Mouse (Mus musculus) naive thymus-derived CD4-positive, alpha-beta T cell, adult 2 months (primary cell): ENCODE data around the gene Pea15a.

Source experiments
- DNase-seq: peaks from one replicate; pipeline ENCODE4 v3.0.0-alpha.2; 2011; ENCODE audit warnings: low read depth

Pea15a gene

DNA sequence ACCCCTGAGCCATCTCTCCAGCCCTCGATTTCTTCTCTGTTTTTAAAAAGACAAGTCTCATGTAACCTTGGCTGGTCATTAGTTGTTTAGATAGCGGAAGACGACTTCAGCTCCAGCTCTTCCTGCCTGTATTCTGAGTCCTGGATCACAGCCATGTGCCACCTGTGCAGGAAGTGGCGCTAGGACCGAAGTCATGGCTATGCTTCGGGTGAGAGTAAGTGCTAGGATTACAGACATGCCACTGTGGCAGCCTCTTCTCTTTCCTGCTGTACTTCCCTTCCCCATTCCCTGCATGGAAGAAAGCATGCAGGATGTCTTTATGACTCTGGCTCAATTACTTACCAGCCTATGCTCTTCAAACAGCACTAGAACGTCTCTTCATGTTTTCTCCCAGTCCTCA lies 27.5 kb downstream of the Pea15a start:
- no peak for DNase-seq

GRCm38 (mm10) chr1:172177791-172178190 lies 28.8 kb downstream of the Pea15a start:
- no peak for DNase-seq

DNA sequence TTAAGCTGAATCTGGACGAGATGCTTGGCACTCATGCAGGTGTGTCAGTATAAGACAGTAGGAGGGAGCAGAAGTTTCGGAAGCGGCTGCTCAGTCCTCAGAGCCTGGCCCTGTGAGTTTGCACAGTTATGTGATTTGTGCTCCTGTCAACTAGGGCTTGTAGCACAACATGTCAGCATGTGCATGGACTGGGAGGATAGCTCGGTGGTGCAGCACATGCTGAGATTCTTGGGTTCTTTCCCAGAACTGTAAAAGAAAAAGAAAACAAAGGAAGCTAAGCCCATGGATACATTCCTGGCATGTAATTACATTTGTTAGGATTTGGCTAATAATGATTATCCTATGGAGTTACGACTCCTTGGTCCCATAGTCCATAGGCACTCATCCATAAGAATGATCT lies 33.4 kb downstream of the Pea15a start:
- DNase-seq, result no peak

DNA sequence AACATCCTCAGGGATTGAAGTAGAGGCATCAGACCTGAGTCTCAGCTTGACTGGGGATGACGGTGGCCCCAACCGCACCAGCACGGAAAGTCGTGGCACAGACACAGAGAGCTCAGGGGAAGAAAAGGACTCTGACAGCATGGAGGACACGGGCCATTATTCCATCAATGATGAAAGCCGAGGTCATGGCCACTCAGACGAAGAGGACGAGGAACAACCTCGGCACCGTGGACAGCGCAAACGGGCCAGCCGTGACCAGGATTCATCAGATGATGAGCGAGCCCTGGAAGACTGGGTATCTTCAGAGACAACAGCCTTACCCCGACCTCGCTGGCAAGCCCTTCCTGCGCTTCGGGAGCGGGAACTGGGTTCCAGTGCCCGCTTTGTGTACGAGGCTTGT lies 34.2 kb downstream of the Pea15a start:
- DNase-seq, result no peak

DNA sequence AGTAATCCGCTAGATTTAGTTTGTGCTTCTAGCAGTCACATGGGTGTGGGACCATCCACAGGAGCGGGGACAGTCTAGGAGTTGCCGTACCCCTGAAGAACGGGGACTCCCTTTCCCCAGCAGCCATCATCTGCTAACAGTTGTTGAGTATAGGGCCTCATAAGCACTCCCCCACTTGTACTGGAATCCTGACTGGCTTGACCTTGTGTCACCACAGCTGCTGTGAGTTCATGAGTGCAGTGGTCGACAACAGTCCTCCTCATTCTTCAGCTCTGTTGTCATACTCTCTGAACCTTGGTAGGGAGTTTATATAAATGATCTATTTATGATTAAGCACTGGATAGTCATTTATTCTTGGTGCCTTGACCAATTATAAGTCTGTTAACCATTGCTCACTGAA lies 36.8 kb downstream of the Pea15a start:
- no peak for DNase-seq

- no peak for DNase-seq
Measured at GRCm38 (mm10) chr1:172167911-172168310, 38.7 kb downstream of the Pea15a start.

DNA sequence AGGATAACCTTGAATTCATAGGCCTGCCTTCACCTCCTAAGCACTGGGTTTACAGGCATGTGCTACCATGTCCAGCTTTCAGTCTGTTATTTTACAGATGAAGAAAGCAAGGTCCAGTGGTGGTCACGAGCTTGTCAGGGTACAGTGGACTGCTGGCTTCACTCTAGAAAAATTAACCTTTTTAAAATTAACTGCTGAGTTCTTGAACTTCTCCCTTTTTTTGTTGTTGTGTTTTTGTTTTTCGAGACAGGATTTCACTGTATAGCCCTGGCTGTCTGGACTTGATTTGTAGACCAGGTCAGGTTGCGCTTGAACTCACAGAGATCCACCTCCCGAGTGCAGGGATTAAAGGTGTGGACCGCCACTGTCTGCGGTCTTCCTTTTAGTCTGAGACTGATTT lies 43.6 kb downstream of the Pea15a start:
- no peak for DNase-seq

GRCm38 (mm10) chr1:172162009-172162408 lies 44.6 kb downstream of the Pea15a start:
- peak; percentile 67 for DNase-seq

DNA sequence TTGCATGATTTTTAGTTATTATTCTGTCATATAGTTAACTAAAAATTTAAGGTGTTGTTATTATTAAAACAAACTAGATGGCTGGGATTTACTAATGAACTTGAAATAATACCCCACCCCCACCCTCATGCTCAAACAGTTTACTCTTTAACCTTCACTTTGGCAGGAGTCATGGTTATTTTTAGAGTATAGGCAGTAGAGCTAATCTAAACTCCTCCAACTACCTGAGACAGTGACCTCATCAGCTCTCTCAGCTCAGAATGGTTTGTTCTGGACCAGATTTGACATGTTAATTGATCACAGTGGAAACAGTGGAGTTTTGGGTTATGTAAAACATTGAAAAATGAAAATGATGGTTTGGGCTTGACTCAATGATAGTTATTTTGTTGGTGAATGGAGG lies 46.1 kb downstream of the Pea15a start:
- DNase-seq, result no peak

DNA sequence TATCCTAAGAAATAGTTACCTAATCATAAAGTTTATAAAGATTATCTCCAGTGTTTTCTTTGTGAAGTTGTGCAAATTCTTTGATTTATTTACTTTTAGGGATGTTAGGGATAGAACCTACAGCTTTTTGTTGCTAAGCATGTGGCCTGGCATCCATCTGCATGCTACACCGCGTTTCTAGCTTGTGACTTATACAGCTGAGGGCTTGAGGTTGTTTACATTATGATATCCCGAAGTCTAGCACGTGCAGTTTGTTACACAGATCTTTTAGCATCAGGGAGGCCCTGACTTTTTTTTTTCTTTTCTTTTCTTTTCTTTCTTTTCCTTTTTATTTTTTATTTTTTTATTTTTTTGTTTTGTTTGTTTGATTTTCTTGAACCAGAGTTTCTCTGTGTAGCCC lies 46.6 kb downstream of the Pea15a start:
- no peak for DNase-seq

GRCm38 (mm10) chr1:172155518-172155917 lies 51.1 kb downstream of the Pea15a start:
- DNase-seq, result no peak

- no peak for DNase-seq
Measured at GRCm38 (mm10) chr1:172154536-172154935, 52.1 kb downstream of the Pea15a start.

DNA sequence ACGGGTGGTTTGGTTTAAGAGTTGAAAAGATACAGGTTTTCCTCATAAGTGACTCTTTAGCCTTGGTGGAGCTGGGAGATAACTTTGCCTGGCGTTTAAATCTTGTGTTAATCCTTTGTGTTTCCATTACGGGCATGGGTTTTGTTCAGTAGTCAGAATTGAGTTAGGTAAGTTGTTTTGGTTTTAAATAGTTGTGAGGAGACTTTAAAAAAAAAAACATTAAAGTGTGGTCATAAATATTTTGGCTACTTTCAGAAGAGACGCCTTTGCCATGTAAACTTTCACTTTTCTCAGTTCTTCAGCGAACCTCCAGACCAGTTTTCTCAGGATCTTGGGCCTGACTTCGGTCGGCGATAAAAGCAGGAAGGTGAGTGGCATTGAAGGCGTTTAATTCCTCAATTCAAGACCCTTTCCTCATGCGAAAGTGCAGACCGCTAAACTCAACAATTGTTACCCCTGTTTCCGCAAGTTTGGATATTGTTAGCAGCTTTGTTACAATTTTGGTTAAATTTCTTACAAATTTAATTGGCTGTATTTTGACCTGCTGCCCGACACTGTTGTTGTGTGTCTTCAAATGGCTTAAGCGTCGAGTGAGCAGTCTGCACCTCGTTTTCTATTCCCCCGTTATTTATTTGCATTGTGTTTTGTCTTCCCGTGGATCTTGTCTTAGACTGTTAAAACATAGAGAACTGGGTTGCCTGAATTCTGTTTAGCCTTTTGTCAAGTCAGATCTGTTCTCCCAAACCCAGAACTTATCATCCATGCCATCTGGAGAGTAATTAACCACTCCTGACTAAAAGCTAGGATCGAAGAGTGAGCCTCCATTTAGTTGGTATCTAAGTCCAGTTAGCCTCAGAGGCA lies 57.4 kb downstream of the Pea15a start:
- DNase-seq, result peak; percentile 20

- peak; percentile 73 for DNase-seq
Measured at GRCm38 (mm10) chr1:172148279-172148954, 58.2 kb downstream of the Pea15a start.

DNA sequence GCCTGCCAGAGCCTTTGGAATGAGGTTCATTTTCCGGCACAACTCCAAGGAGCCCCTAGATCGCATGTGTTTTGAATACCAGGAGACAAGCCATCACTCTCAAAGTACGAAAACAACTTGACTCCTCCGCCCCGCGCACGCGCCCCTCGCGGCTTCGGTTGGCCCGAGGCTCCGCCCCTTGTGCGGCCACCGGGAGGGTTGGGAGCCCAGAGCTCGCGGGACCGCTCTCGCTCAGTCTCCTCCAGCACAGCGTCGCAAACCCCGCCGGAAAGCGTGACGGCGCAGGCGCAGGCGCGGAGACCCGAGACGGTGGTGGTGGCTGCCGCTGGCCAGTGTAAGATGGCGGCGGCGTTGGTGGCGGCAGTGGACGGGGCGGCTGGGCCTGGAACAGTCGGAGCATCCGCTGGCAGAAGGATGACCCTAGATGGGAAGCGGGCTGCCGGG lies 58.7 kb downstream of the Pea15a start, which contains the start of gene Dcaf8:
Dcaf8 (plus strand) TSS at position 250 of the 444 bp plus-strand sequence.
- DNase-seq, result peak; percentile 98
